Mouse (Mus musculus): Measurements from ENCODE around the gene Schip1. TPM values are rescaled to one million over a fixed set of nuclear protein-coding genes. Genes with fewer than 3 reads are reported as not detected.

Schip1 gene
- total RNA-seq, 2 experiments from 2014 or later: 105 to 129 TPM

DNA sequence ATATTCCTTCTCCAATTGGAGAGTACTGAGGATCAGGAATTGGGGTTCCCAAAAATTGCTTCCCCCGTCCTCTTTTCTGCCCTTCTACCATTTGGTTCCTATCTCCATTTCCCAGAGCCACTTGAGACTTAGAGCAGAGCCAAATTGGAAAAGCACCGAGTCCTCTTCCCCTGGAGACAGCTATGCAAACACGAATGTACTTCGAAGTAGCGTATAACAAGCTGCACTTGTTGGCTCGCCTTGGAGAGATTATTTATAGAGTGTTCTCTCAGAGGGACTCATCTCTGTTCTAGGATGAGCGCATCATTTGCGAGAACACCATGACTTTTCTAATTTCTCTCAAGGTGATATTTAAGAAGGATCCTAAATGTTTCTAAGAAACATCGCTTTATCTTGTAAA is 538.3 kb downstream of the Schip1 start:
- DNase-seq: no peak
- intact Hi-C loops (cut with DNase I): no loop called here

DNA sequence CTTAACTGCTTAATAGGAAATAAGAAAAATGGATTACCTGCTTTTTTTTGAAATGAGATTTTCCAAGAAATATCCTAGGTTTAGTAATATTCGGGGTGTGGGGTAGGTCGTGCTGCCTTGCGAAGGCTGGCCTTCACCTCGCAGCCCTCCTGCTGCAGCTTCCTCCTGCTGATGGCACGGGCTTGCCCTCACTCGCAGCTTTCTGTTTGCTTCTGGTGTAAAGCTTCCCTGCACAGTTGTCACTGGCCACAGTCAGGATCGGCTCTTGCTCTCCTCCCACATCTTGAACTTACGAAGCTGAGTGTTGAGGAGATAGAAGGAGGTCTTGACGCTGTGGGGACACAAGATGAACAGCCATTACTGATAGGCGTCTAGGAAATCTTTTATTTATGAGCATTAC is 539.9 kb downstream of the Schip1 start:
- no peak for DNase-seq
- intact Hi-C loops (cut with DNase I): no loop called here

DNA sequence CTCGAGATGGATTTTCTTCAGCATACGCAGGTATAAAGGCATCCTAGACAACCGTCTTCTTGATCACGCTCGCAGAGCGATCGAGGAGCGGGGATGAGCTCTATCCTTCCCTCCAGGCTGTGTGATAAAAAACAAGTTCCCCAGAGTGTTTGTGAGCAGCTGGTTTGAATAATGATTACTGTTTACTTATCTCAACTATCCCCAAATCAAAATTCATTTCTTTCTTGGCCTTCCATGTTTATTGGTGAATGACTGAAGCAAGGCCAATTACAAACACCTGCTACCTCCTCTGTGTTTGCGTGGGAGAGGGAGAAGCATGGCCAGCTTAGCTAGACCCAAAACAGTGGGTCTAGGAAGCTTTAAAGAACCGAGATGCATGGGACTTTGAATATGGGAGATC is 540.4 kb downstream of the Schip1 start:
- no peak for DNase-seq
- intact Hi-C loops (cut with DNase I): no loop called here

DNA sequence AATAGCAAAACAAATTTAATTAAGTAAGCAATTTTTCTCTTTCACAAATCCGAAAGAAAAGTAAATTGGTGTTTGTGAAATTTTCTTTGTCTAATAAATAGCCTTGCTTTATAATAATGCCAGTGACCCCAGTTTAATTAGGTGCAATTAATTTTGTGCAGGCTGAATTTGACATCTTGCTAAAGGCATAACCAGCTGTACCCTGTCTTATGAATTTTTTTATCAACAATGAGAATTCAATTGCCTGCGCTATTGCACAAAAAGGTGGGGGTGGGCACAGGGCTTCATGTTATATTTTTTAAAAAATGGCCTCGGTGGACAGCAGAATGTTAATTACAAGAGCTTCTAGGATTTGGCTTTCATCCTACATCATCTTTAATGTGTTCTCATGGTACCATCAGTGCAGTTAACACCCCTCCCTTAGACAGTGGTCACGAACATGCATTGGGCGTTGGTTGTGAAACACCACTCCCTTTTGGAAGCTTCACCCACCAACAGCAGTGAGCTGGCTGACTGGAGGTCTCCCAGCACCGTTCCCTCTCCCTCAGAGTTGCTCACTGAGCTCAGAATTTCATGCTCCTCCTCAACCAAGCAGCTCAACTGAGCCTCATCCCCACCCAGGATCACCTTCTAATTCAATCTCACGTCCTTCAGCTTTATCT is 541.5 kb downstream of the Schip1 start:
- DNase-seq: no peak
- intact Hi-C loops (cut with DNase I): no loop called here

DNA sequence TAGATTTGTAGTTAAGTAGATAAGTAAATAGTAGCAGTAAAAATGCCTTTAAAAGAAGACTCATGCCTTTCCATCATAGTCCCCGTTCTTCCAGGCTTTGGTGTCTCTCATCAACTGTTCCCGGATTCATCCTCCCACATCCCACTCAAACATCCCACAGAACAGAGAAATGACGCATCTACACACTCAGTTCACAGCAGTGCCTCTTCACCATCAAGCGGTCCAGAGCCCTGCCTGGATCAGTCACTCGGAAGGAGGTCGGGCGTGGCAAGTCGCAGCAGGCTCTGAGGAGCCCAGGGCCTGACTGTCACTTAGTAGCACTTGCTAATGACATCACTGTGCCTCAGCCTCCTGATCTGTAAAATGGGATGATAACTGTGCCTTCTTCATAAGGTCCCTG is 542.1 kb downstream of the Schip1 start:
- intact Hi-C loops (cut with DNase I): no loop called here
- DNase-seq: no peak

DNA sequence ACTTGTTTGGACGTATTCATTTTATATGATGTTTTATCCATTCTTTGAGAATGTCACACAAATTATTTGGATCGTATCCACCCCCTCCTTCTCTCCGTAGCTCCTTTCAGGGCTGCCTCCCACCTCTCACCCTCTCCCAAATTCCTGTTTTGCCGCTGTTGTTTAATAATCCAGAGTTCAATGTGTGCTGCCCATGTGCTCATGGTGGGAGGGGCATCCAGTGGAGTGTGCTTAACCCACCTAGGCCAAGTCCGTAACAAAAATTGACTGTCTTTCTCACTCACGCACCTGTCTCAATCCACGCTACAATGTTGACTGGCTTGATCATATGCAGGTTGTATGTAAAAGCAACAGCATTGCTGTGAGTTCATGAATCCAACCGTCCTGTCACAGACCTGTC is 542.7 kb downstream of the Schip1 start:
- intact Hi-C loops (cut with DNase I): no loop called here
- no peak for DNase-seq

DNA sequence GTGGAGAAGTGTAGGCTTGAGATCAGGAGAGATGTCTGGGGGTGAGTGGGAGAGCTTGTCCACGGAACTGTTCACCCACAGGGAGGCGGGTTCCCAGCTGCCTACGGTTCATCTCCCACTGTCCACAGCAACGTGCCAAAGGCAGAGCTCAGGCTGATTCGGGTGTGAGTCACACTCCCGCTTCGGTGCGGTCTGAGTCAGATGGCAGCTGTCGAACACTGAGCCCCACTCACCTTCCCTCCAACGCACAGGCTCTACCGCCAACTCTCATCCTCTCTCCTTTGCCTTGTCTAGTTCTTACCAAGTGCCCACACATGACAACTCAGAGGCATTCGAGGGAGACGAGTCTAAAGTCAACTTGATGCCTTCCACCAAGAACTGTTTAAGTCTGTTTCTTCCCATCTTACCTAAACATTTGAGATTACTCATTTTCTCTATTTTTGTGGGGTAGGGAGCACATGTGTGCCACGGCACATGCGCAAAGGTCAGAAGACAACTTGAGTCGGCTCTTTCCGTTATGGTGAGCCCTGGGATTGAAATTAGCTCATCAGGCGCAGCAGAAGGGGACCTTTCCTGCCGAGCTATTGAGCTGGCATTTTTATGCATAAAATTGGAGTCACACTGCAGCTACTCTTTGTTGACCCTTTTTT is 544.4 kb downstream of the Schip1 start:
- DNase-seq: peak in 1 of 2 experiments; percentile 29
- intact Hi-C loops (cut with DNase I): no loop called here

DNA sequence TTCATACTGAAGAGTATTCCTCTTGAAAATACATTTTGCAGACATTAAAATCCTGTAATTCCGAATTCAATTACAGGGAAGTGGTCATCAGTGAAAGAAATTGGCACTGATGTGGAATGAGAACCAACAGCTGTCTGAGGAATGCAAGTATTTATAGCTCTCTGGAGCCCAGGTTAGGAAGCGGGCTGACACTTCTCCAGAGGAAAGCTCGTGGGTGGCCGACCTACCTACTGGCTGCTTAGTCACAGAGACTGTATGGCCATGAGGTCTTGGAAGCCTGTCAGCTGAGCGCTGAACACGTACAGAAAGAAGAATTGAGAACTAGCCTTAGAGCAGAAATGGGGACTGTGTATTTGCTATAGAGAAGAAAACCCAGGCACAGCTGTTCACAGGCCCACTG is 545.4 kb downstream of the Schip1 start:
- no peak for DNase-seq
- intact Hi-C loops (cut with DNase I): loop anchor here (10.0 kb wide), 1 partner anchor 105 kb away; no protein-coding TSS in a partner anchor

DNA sequence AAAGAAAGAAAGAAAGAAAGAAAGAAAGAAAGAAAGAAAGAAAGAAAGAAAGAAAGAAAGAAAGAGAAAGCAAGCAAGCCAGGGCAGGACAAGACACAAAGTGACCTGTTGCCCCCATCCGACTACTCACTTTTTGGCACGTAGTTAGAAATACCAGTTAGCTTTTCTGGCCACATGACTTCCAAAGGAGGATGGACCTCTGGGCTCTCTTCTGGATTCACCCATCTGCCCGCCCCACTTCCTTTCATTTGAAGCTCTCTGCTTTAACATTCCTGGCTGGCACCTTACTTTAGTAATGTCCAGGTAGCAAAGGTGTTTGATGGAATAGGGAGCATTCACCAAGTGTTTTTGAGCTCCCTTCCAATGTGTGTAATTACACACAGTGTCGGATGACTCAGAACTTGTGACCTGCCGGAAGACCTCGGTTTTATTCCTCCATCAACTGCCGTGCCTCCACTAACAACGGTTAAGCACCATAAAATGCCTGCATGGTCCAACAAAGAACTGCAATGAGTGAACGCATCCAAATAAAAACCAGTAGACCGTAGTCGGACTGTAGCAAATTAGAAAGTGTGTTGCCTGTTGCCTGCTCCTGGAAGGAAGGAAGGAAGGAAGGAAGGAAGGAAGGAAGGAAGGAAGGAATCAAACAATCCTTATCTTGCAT is 546.1 kb downstream of the Schip1 start:
- DNase-seq: no peak
- intact Hi-C loops (cut with DNase I): loop anchor here (10.0 kb wide), 1 partner anchor 104 kb away; no protein-coding TSS in a partner anchor

DNA sequence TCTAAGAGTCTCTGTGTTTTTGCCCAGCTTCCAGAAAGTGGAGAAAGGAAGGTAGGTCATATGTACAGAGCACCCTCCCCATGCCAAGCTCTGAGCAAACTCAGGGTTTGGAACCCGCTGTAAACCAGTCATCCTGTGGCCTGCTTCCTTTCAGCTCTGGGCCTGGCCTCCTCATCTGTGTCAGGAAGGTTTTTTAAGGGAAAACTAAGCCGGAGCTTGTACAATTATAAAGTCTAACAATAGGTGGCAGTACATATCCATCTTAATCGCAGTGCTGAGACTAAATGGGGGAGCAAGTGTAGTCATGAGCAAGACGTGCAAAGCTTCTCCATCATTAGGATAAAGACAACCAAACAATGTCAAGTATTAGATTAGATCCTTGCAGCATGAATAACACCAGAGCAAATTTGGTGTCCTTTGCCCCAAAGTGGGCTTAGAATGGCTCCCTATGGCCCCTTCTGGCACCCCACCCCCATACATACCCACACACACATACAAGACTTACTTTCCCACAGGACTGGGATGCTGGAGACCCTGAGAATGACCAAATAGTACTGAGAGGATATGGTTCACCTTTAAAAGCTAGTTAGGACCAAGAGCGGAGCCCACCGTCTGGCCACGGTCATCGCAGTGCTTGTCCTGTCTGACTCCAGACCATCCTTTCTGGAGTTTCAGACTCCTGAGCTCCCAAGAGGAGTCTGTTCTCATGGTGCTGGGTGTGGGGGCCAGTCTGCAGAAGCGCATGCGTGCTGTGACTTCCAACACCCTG is 550.6 kb downstream of the Schip1 start:
- DNase-seq: no peak
- intact Hi-C loops (cut with DNase I): loop anchor here (10.0 kb wide), 1 partner anchor 100 kb away; no protein-coding TSS in a partner anchor

DNA sequence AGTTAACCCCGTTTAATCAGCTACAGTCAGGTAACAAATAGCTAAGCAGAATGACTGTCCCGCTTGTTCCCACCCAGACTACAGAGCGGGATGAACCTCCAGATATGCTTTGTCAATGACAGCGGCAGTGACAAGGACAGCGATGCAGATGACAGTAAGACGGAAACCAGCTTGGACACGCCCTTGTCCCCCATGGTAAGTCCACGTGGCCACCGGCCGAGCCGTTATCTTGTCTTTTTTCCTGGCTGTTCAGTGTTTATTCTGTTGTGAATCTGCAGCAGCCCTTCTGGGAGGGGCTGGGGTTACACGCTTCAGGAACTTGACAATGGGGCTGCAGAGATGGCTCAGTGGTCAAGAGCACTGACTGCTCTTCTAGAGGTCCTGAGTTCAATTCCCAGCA is 551.8 kb downstream of the Schip1 start:
- no peak for DNase-seq
- intact Hi-C loops (cut with DNase I): loop anchor here (10.0 kb wide), 1 partner anchor 98 kb away; no protein-coding TSS in a partner anchor

DNA sequence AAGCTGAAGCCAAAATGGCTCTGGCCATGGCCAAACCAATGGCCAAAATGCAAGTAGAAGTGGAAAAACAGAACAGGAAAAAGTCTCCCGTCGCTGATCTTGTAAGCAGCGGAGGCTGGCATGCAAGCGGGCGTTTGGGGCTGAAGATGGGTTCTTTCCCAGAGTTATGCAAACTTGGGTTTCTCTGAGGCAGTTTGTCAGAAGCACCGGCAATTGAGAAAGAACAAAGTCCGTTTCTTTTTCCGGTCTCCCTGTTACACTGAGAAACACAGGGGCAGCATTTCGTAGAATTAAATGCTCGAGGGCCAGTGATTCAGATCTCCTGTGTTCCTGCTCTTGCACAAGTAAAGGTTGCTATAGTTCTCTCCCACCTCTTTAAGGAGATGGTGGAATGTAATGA is 553.1 kb downstream of the Schip1 start:
- intact Hi-C loops (cut with DNase I): loop anchor here (10.0 kb wide), 1 partner anchor 97 kb away; no protein-coding TSS in a partner anchor
- DNase-seq: no peak

DNA sequence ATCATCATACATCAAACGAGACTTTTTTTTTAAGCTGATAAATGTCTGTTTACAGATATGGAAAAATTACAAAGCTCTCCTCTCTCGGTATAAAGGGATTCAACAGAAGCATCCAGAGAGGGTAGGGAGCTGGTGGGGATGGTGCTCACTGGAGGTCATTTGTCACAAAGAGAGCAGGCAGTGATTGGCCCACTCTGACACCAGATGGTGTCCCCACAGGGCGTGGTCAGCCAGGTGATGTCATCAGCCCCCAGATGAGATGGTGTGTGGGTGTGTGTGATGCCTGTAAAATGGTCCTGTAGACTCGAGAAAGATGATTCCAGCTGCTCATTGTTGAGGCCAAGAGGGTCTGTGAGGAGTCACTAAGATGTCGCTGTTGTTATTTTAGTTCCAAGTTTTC is 554.5 kb downstream of the Schip1 start:
- DNase-seq: no peak
- intact Hi-C loops (cut with DNase I): loop anchor here (10.0 kb wide), 1 partner anchor 96 kb away; no protein-coding TSS in a partner anchor

DNA sequence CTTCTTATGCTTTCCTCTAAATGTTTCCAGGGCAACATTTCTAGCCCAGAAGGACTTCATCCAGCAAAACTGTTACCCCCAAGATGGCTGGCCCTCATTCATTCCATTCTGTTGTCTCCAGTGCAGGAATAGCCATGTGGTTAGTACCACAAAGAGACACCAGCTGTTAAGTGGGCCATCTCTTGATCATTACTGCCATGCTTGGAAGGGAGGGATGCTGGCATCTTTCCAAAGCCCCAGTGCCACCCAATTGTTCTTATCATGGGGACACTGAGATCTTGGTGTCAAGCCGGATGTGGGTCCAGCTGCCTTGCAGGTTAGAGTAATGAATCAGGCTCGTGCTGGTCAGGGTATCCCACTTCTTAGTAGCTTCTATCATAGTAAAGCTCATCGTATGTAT is 557.4 kb downstream of the Schip1 start:
- no peak for DNase-seq
- intact Hi-C loops (cut with DNase I): loop anchor here (10.0 kb wide), 1 partner anchor 333 kb away; no protein-coding TSS in a partner anchor

DNA sequence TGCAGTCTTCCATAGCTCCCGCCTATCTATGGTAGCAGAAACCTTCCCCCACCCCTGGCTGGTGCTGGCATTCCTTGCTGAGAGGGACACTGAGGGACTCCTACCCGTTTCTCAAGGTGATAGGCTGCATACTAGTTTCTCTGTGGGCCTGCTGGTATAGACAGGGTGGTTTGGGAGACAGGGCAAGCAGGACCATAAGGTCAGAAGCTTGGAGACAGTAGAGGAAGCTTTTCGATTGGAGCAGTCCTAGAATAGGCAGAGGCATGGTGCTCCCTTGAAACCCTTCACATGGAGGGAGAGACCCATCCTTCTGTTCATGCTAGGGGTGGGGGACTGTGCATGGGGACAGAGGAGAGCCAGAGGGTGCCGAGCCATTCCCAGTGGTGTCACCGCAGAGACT is 558.4 kb downstream of the Schip1 start:
- DNase-seq: no peak
- intact Hi-C loops (cut with DNase I): loop anchor here (10.0 kb wide), 1 partner anchor 332 kb away; no protein-coding TSS in a partner anchor

DNA sequence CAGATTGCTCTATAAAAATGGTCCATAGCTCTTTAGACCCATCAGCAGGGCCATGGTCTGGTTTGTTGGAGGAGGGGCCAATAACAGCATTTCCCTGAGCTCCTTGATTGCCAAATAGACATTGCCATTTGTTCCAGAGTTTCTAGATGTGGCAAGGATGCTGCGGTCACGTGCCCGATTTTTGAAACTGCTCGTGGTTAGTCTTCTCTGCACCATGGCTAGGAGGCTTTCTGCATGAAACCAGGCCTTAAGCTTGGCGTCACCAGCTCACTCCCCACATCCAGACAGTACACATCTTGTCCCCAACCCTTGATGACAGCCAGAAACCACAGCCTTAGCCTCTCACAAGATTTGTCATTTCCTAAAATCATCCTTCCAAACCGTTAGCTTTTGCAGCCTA is 559.9 kb downstream of the Schip1 start:
- intact Hi-C loops (cut with DNase I): loop anchor here (10.0 kb wide), 1 partner anchor 330 kb away; no protein-coding TSS in a partner anchor
- DNase-seq: no peak

DNA sequence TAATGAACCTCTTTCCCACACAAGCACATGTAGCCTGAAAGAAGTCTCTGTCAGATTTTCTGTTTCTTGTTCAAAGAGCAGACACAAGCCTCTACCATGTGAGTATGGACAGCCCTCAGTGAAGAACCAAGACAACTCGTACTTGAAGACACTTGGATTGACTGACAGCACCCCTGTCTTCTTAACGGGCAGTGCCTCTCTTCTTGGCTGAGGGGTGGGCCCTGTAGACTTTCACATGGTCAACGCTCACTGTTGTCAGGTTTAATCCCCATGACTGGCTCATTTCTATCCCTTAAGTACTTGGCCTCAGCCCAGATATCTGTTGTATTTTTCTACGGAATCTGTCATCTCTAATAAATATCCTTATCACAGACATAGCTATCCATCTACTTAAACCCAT is 565.7 kb downstream of the Schip1 start:
- no peak for DNase-seq
- intact Hi-C loops (cut with DNase I): no loop called here

DNA sequence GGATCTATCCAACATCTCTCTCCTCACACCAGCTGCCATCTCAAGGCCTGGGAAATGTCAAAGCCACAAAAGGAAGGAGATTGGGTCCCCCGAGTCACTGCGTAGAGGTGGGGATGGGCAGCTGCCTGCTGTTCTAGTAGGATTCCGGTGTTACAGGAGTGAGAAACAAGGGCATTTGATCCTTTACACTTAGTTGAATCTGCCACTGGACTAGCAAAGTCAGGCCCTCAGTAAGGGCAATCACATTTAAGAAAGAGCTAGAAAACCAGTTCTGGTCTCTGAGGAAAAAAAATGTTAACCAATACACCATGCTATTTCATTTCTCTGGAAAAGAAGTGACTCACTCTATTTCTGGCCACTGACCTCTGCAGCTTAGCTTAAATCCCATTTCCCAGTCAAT is 566.2 kb downstream of the Schip1 start:
- no peak for DNase-seq
- intact Hi-C loops (cut with DNase I): no loop called here

DNA sequence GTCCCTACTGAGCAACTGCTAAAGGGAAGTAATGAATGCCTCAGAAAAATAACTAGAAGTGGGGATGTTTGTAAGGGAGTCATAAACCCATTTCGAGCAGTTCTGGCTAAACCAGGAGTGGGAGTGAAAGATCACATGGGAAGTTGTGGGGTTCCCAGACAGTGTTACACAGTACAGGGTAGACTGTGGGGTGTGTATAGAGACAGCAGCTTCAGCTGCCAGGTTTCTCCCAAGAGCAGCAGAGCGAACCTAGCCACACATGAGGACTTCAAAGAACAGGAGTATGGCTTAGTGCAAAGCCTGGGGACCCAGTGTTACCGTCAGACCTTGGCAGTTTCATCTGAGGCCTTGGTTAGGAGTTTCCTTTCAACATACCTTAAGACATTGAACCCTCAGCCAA is 568.1 kb downstream of the Schip1 start:
- intact Hi-C loops (cut with DNase I): no loop called here
- no peak for DNase-seq

DNA sequence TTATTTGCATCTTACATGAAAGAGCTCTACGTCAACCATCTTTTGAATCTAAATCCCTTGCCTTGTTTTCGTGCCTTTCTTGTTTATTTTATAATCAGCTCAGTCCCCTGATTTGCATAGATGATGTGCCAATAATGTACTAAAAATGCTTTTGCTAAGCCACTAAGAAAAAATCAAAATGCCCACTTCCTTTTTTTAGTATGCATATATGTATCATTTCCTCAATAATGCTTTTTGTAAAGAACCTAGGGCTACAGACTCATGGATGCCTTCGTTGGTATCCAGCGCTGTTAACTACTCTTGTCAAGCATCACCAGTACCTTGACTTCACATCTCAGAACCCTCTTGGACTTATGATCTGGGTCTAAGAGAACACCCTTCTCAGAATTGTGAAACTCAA is 569.0 kb downstream of the Schip1 start:
- intact Hi-C loops (cut with DNase I): no loop called here
- DNase-seq: no peak

DNA sequence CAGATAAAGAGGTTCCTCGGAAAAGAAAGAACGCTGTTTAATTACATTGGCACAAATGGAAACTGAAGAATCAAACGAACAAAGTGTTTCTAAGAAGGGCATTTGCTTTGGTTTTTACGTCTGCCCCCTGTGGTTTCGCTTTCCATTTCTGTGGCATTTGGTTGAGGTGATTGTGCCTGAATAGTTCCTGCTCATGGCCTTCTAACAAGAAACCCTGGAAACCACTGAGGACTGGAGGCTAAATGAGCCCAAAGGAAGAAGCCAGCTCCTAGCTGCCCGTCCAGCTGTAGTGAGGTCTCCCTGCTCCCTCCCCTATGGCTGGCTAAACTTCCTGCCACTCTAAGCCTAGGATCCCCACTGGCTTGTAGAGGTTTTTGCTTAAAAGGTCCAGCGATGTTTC is 573.4 kb downstream of the Schip1 start:
- DNase-seq: no peak
- intact Hi-C loops (cut with DNase I): no loop called here

All from gastrocnemius, postnatal 36 days (tissue).